Mouse (Mus musculus) kidney, embryonic 14.5 days (tissue): ENCODE results near the gene Dstyk. TPM values are rescaled to one million over a fixed set of nuclear protein-coding genes. Genes with fewer than 3 reads are reported as not detected.

Source experiments
- ATAC-seq: fragments of 200-750 bp; cut with Nextera tagmentation; 2 replicates; pipeline ENCODE4 v1.8.0; 2017; ENCODE audit warnings: moderate number of reproducible peaks, mild to moderate bottlenecking, moderate TSS enrichment, moderate library complexity; ENCODE audit not compliant: low FRiP score, low TSS enrichment
- H3K27ac ChIP-seq: fragments of 300-500 bp; sonication (generic); 2 replicates; pipeline ENCODE4 v1.5.1; 2014; ENCODE audit warnings: low read depth, mild to moderate bottlenecking, low read length, moderate library complexity, mixed read lengths
- H3K27me3 ChIP-seq: fragments of 300-500 bp; sonication (generic); 2 replicates; pipeline ENCODE4 v1.6.1; 2014; ENCODE audit warnings: mild to moderate bottlenecking, low read length; ENCODE audit not compliant: control insufficient read depth, insufficient read depth
- H3K36me3 ChIP-seq: fragments of 300-500 bp; sonication (generic); 2 replicates; pipeline ENCODE4 v1.6.1; 2014; ENCODE audit warnings: low read length, mixed read lengths; ENCODE audit not compliant: control insufficient read depth, insufficient read depth
- H3K4me1 ChIP-seq: fragments of 300-500 bp; sonication (generic); 2 replicates; pipeline ENCODE4 v1.6.1; 2014; ENCODE audit warnings: low read length, mixed read lengths; ENCODE audit not compliant: control insufficient read depth, insufficient read depth
- H3K4me2 ChIP-seq: fragments of 300-500 bp; sonication (generic); replicated peaks from 2 replicates; pipeline ENCODE4 v1.6.1; 2014; ENCODE audit warnings: low read depth, mild to moderate bottlenecking, low read length
- H3K4me3 ChIP-seq: fragments of 300-500 bp; sonication (generic); 2 replicates; pipeline ENCODE4 v1.5.1; 2014; ENCODE audit warnings: mild to moderate bottlenecking, low read length
- H3K9ac ChIP-seq: fragments of 300-500 bp; sonication (generic); 2 replicates; pipeline ENCODE4 v1.6.1; 2014; ENCODE audit warnings: low read depth, mild to moderate bottlenecking, low read length, moderate library complexity
- H3K9me3 ChIP-seq: fragments of 300-500 bp; sonication (generic); 2 replicates; pipeline ENCODE4 v1.6.1; 2016; ENCODE audit warnings: low read length; ENCODE audit not compliant: control insufficient read depth
- WGBS: fragments of 180-500 bp; shearing (Covaris S2); extraction: QIAGEN DNeasy Blood & Tissue Kit; methylation state at CpG from one replicate; pipeline ENCODE4 v1.1.7; 2014; 5-methylcytosine and 5-hydroxymethylcytosine counted together
- polyA plus RNA-seq: library from polyadenylated mRNA; unstranded; fragments of >200 nt; fragmentation: Nextera tagmentation; extraction: Ambion mirVana; gene quantifications from 2 replicates; pipeline ENCODE4 v1.2.1, GENCODE M21; 2014

Dstyk gene
- polyA plus RNA-seq, 1 experiment from 2014 or later: 22.1 TPM

- Histone ChIP-seq H3K9ac (no peak overlapping the region), H3K4me1 (peaks cover 45% of the 10 kb centered on the region), H3K36me3 (peaks cover 6% of the 10 kb centered on the region; the same call in 1 of the 2 replicates), H3K9me3 (no peaks in the 10 kb centered on the region), H3K4me3 (no peak overlapping the region), H3K27me3 (no peaks in the 10 kb centered on the region), H3K4me2 (no peak overlapping the region), H3K27ac (no peak overlapping the region)
- no peak for ATAC-seq
- 73% methylated on average over 3 of the region's 3 CpGs for WGBS
Observed at GRCm38 (mm10) chr1:132374873-132375244, 42.5 kb upstream of the Dstyk start.

DNA sequence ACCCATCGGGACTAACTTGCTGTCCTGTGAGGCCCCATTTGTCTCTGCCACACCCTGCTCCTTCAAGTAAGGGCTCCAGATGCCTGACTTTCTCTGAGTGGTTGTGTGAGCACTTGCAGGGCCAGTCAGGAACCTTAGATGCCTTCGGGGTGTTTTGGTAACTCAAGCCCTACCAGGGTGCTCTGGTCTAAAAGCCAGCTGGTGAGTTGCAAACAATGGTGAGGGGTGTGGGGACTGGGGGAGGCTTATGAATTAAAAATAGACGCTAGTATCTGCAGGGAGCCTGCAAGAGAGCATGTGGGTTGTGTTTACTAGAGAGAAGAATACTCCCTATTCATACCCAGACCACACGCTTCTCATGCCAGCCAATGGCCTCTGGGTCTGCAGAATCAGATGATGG is 42.1 kb upstream of the Dstyk start:
- no peaks in the 10 kb centered on the region for H3K9me3 ChIP-seq
- WGBS: 35% methylated on average over 4 of the region's 4 CpGs
- no peak overlapping the region for H3K4me3 ChIP-seq
- H3K4me2 ChIP-seq: no peak overlapping the region
- no peaks in the 10 kb centered on the region for H3K27me3 ChIP-seq
- no peak overlapping the region for H3K9ac ChIP-seq
- peaks cover 45% of the 10 kb centered on the region for H3K4me1 ChIP-seq
- H3K27ac ChIP-seq: no peak overlapping the region
- peaks cover 9% of the 10 kb centered on the region; the same call in 1 of the 2 replicates for H3K36me3 ChIP-seq
- no peak for ATAC-seq

DNA sequence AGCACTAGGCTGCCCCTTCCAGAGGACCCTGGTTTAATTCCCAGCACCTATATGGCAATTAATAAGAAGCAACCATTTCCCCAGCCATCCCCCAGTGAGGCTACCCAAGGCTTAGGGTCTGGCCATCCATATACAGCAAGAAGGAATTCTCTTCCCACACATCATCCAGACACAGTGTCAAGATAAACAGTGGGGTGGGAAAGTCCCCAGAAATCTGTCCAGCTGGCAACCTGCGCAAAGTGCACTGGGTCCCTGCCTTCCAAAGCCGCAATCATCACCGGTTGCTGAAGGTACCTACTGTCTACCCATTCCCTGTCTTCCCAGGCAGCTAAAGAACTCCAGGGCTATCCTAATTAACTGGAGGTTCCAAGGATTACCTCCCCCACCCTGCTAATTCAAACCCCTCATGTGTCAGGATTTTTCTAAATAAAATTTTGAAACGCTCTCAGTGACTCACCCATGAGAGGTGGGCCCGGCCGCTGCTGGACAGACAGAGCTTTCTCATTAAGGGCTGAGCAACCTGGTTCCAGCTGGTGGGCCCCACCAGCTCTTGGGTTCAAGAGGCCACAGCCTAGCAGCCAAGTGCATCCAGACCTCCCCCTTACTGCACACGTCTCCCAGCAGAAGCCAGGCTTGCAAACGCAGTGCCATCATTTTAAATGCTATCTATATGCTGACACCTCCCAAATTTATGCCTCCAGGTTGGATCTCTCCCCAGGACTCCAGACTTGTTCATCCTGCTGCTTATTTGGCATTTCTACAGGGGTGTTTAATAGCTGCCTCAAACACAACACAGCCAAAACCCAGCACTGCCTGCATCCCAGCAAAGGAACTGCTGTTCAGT is 40.9 kb upstream of the Dstyk start:
- Histone ChIP-seq H3K27ac (peak overlapping the region; percentile 43; the same call in 1 of the 2 replicates), H3K9me3 (no peaks in the 10 kb centered on the region), H3K4me1 (peaks cover 42% of the 10 kb centered on the region), H3K27me3 (no peaks in the 10 kb centered on the region), H3K4me2 (no peak overlapping the region), H3K4me3 (no peak overlapping the region), H3K36me3 (peaks cover 13% of the 10 kb centered on the region; the same call in 1 of the 2 replicates), H3K9ac (no peak overlapping the region)
- ATAC-seq: no peak
- WGBS: 53% methylated on average over 8 of the region's 8 CpGs

DNA sequence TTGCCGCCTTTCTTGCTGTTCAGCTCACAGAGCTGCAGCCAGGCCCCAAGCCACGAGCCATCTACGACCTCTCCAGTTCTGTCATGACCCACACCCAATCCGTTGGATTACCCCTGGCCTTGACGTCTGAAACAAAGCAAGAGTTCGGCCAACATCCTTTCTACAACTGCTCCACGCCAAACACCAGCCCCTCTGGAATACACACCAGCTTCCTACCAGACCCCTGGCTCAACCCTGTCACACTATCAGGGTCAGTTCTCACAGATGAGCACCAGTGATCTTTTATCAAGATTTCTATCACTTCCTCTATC is 40.3 kb upstream of the Dstyk start:
- WGBS: 53% methylated on average over 7 of the region's 7 CpGs

GRCm38 (mm10) chr1:132377811-132378210 is 39.5 kb upstream of the Dstyk start:
- Histone ChIP-seq H3K36me3 (peaks cover 13% of the 10 kb centered on the region; the same call in 1 of the 2 replicates), H3K4me2 (no peak overlapping the region), H3K9me3 (no peaks in the 10 kb centered on the region), H3K27ac (no peak overlapping the region), H3K27me3 (no peaks in the 10 kb centered on the region), H3K9ac (no peak overlapping the region), H3K4me1 (peaks cover 29% of the 10 kb centered on the region), H3K4me3 (no peak overlapping the region)
- WGBS: 83% methylated on average over 3 of the region's 3 CpGs
- no peak for ATAC-seq

More for the DNA sequence above, 40.3 kb upstream of the Dstyk start:
- Histone ChIP-seq H3K4me2 (no peak overlapping the region), H3K9me3 (no peaks in the 10 kb centered on the region), H3K4me3 (no peak overlapping the region), H3K27ac (peak overlapping the region; percentile 43; the same call in 1 of the 2 replicates), H3K36me3 (peaks cover 13% of the 10 kb centered on the region; the same call in 1 of the 2 replicates), H3K9ac (no peak overlapping the region), H3K27me3 (no peaks in the 10 kb centered on the region), H3K4me1 (peaks cover 37% of the 10 kb centered on the region)
- no peak for ATAC-seq

- WGBS: 79% methylated on average over 27 of the region's 27 CpGs
- Histone ChIP-seq H3K27me3 (no peaks in the 10 kb centered on the region), H3K9me3 (no peaks in the 10 kb centered on the region), H3K4me3 (no peak overlapping the region), H3K27ac (no peak overlapping the region), H3K4me1 (peaks cover 28% of the 10 kb centered on the region), H3K36me3 (peaks cover 13% of the 10 kb centered on the region; the same call in 1 of the 2 replicates), H3K9ac (no peak overlapping the region), H3K4me2 (no peak overlapping the region)
- ATAC-seq: no peak
Observed at GRCm38 (mm10) chr1:132380550-132381100, 36.7 kb upstream of the Dstyk start.

DNA sequence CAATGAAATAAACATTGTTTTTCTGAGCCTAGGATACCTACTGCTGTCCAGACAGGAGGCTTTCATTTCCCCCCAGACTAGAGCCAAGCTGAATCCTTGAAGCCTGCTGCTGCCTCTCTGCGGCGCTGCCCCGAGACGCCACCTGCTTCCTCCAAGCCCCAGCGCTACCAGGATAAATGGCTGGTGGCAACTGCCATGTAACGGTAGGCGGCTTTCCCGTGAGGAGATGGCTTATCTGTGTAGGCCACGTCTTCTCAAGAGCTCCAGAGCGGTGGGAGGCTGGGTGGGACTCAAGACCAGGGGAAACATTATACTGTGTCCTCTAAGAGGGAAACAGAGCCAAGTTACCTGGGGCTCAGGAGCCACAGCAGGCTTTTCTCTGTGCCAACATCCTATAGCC is 35.4 kb upstream of the Dstyk start:
- Histone ChIP-seq H3K4me3 (no peak overlapping the region), H3K27me3 (no peaks in the 10 kb centered on the region), H3K4me2 (no peak overlapping the region), H3K4me1 (peaks cover 19% of the 10 kb centered on the region; the same call in 1 of the 2 replicates), H3K27ac (no peak overlapping the region), H3K36me3 (peaks cover 13% of the 10 kb centered on the region; the same call in 1 of the 2 replicates), H3K9me3 (no peaks in the 10 kb centered on the region), H3K9ac (no peak overlapping the region)
- no peak for ATAC-seq
- 75% methylated on average over 10 of the region's 10 CpGs for WGBS

DNA sequence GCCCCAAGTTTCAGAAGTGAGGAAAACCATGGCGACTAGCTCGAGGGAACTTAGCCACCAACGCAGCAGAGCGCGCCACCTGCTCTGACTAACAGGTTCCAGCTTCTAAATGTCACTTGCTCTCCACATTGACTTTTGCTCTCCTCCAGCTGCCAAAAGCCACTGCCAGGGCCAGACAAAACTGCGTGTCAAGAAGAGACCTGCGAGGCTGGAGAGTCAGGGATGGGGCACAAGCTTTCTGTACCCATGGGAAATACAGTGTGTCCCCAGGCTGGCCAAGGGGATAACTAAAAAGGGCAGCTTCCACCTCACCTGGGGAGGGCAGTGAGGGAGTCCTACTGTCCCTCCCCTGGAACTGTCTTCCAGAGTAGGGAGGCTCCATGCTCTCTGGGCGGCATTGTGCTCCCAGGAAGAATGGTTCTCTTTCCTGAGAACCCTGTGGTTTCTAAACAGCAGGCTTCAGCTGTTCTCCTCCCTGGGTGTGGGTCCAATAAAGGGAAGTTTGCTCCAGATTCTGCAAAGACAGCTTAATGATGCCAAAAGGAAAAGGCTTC is 33.3 kb upstream of the Dstyk start:
- Histone ChIP-seq H3K27ac (no peak overlapping the region), H3K4me1 (peaks cover 23% of the 10 kb centered on the region), H3K9ac (0 out of 2 replicates have a peak overlapping the region, but pooled peaks have one; percentile 12), H3K4me2 (no peak overlapping the region), H3K36me3 (peaks cover 12% of the 10 kb centered on the region; the same call in 1 of the 2 replicates), H3K9me3 (no peaks in the 10 kb centered on the region), H3K27me3 (no peaks in the 10 kb centered on the region), H3K4me3 (no peak overlapping the region)
- no peak for ATAC-seq
- WGBS: 94% methylated on average over 8 of the region's 8 CpGs

- WGBS: 61% methylated on average over 14 of the region's 14 CpGs
- Histone ChIP-seq H3K36me3 (peaks cover 4% of the 10 kb centered on the region; the same call in 1 of the 2 replicates), H3K27ac (no peak overlapping the region), H3K9ac (no peak overlapping the region), H3K27me3 (no peaks in the 10 kb centered on the region), H3K4me1 (peaks cover 29% of the 10 kb centered on the region), H3K4me3 (no peak overlapping the region), H3K4me2 (no peak overlapping the region), H3K9me3 (no peaks in the 10 kb centered on the region)
- ATAC-seq: no peak
Observed at GRCm38 (mm10) chr1:132385266-132385665, 32.1 kb upstream of the Dstyk start.
